Mouse (Mus musculus): ENCODE data around the gene Fbxw9. TPM values are rescaled to one million over a fixed set of nuclear protein-coding genes. Genes with fewer than 3 reads are reported as not detected.
A peak's percentile ranks its signal among the peaks of the same experiment; 100 is the strongest.

Fbxw9 gene
- 3.0 and 4.1 TPM in 2 replicates for polyA plus RNA-seq (2012; ENCODE audit: insufficient read depth, insufficient read length, missing spikeins)

DNA sequence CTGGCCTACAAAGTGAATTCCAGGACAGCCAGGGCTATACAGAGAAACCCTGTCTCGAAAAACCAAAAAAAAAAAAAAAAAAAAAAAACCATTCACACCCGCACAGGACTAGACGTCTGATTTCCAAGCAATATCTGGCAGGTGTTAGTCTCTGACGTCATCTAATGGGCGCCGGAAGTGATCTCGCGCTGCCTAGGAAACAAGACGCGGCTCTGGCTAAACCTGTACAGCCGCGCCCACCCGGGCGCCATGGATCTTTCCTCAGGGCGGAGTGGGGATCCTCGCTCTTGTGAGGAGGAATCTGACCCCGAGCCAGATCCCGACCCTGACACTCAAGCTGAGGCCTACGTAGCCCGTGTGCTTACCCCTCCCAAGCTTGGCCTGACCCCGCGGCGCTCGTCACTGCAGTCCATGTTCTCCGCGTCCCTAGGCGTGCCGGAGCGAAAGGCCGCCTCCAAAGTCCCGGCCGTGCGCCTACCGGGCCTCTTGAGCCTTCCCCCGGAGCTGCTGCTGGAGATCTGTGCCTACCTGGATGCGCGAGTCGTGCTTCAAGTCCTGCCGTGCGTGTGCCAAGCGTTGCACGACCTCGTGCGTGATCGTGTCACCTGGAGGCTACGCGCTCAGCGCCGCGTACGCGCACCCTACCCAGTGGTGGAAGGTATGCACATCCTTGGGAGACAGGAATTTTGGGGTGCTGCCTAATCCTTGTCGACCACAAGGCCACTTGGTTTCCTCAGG, at the start of gene Fbxw9:
Fbxw9 (plus strand) TSS at position 177 of the 738 bp plus-strand sequence.
- peak within 1 kb of the TSS; percentile 95 for H3K4me3 ChIP-seq (ENCODE audit: insufficient read depth, low read depth, low read length)
- H3K27ac ChIP-seq (replicated peaks; ENCODE audit: low read depth, low read length): no peak within 1 kb of the TSS
- peaks cover 5% of the 10 kb centered on the region; the same call in 1 of the 2 replicates for H3K4me1 ChIP-seq (ENCODE audit: control insufficient read depth, insufficient read depth, insufficient read length, low read length)

DNA sequence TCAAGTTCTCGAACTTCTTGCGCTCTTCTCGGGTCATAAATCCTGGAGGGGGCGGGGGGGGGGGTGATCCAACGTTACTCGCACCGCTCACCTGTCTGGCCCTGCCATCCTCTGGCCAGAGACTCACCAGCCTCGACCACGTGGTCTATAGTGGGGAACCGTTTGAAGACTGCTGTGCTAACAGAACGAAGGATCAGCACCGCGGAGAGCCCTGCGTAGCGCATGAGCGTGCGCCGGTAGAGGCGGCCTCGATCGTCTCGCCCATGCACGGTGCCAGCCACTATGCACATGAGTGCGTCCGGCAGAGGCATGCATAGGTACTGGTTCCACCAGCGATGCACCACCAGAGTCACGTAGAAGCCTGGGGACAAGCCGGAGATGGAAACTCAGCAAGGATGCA, 48.6 kb upstream of the Fbxw9 start:
- no peak overlapping the region for H3K27ac ChIP-seq (replicated peaks; ENCODE audit: low read depth, low read length)
- no peaks in the 10 kb centered on the region for H3K4me1 ChIP-seq (ENCODE audit: control insufficient read depth, insufficient read depth, insufficient read length, low read length)
- H3K4me3 ChIP-seq (ENCODE audit: insufficient read depth, low read depth, low read length): no peak overlapping the region

DNA sequence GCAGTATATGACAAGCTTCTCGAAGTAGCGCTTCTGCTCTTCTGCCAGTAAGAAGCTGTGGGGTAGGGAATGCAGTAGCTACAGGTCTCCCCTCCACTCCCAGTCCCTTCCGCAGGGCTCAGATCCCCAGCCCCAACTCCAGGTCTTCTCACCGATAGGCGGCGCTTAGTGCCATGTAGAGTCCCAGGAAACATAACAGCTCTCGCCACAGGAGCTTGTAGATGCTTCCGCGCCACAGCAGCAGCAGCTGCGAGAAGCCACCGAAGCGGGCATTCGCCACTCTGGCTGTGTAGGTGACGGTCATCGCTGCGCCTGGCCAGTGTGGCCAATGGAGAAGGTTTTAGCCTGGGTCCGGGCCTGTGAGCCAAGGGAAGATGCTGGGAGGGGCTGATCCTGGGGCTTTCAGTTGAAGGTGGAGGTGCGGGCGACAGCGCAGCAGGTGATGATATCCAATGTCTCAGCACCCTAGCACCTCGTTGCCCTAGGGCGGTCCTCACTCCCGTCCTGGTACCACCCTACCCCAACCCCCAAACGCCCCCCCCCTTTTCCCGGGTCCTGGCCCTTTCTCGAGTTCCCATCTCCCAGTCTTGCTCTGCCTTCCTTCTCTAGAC, 46.5 kb upstream of the Fbxw9 start:
- Histone ChIP-seq H3K27ac (replicated peaks; ENCODE audit: low read depth, low read length) (no peak overlapping the region), H3K4me1 (ENCODE audit: control insufficient read depth, insufficient read depth, insufficient read length, low read length) (no peaks in the 10 kb centered on the region), H3K4me3 (ENCODE audit: insufficient read depth, low read depth, low read length) (peak overlapping the region; percentile 26; the same call in 1 of the 2 replicates)

DNA sequence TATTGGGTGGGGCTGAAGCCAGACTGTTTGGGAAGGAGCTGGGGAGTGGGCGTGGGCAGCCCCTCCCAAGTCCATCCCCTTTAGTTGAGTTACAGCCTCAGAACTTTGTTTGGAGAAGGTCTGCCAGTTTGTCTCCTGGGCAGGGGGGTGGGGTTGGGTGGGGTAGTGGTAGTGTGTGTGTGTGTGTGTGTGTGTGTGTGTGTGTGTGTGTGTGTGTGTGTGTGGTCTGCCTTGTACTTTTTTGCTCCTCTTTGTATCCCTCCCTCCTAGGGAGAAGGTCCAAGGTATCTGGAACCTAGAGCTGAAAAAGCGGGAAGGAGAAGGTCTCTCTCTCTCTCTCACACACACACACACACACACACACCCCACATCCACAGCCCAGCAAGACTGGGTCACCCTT, 45.4 kb upstream of the Fbxw9 start, which contains the start of gene Best2:
Best2 (minus strand) TSS at position 101 of the 400 bp plus-strand sequence.
- no peaks in the 10 kb centered on the region for H3K4me1 ChIP-seq (ENCODE audit: control insufficient read depth, insufficient read depth, insufficient read length, low read length)
- peak within 1 kb of the TSS; percentile 26; the same call in 1 of the 2 replicates for H3K4me3 ChIP-seq (ENCODE audit: insufficient read depth, low read depth, low read length)
- no peak within 1 kb of the TSS for H3K27ac ChIP-seq (replicated peaks; ENCODE audit: low read depth, low read length)

DNA sequence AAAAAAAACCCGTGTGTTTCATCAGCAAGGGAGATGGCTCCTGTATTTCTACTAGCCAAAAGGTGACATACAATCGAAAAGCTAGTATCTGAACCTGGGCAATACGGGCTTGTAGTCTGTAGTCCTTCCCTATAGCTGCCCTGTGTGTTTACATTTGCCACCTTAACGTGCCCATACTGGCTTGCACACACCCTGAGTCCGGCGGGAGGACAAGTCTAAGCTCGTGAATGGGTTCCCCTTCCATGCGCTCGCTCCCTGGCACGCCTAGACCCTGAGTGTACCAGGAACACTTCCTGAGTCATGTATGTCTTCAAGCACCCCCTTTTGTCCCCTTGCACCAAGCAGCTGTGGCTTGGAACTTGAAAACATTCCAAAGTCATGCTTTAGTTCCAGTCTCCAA, 43.1 kb upstream of the Fbxw9 start:
- Histone ChIP-seq H3K4me1 (ENCODE audit: control insufficient read depth, insufficient read depth, insufficient read length, low read length) (no peaks in the 10 kb centered on the region), H3K4me3 (ENCODE audit: insufficient read depth, low read depth, low read length) (no peak overlapping the region), H3K27ac (replicated peaks; ENCODE audit: low read depth, low read length) (no peak overlapping the region)

DNA sequence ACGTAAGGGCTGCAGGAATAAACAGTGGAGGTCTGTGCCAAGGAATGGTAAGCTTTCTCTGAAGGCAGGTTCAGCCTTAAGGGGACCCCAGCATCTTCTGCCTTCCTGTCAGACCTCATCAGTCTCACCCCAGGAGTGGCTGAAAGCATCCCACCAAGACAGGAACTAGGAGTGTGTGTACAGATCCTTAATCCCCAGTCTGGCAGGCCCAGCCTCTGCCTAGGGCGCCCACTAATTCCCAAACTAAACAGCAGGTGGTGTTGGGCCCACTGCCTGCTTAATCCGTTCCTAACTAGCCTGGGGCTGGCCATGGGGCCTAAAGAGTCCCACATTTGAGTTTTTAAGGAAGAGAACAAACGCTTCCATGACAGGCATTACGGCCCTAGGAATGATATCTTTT, 42.6 kb upstream of the Fbxw9 start:
- H3K4me1 ChIP-seq (ENCODE audit: control insufficient read depth, insufficient read depth, insufficient read length, low read length): no peaks in the 10 kb centered on the region
- H3K27ac ChIP-seq (replicated peaks; ENCODE audit: low read depth, low read length): no peak overlapping the region
- no peak overlapping the region for H3K4me3 ChIP-seq (ENCODE audit: insufficient read depth, low read depth, low read length)

DNA sequence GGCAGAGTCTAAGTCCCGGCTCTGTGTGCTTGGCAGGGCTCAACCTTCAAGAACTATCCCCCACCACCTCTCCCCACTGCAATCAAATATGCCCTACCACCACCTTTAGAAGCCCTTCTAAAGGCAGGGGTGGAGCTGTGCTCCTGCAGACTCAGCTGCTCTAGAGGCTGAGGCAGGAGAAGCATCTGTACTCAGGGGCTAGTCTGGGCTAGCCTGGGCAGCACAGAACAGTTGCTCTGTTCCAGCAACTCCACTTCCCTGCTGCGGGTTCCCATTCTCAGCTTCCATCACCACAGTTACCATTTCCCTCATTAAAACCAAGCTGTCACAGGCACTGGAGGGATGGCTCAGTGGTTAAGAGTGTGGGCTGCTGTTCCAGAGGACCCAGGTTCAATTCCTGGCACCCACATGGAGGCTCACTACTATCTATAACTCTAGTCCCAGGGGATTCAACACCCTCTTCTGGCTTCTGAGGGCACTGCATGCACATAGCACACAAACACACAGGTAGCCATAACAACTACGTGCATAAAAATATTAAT, 38.3 kb upstream of the Fbxw9 start:
- H3K4me3 ChIP-seq (ENCODE audit: insufficient read depth, low read depth, low read length): no peak overlapping the region
- H3K27ac ChIP-seq (replicated peaks; ENCODE audit: low read depth, low read length): no peak overlapping the region
- H3K4me1 ChIP-seq (ENCODE audit: control insufficient read depth, insufficient read depth, insufficient read length, low read length): peaks cover 6% of the 10 kb centered on the region; the same call in 1 of the 2 replicates

DNA sequence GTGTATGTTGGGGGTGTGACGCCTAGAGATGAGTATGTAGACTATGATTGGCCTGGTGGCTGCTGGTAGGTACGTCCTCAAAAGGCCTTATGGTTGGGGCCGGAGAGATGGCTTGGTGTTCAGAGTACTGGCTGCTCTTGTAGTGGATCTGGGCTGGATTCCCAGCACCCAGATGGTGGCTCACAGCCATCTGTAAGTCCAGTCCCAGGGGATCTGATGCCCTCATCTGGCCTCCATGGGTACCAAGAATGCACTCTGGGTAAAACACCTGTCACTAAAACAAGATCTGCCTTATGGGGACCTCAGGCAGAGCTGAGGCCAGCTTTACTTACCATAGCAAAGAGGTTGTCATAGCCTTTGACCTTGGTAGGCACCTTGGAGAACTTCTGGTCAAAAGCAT, 36.0 kb upstream of the Fbxw9 start:
- Histone ChIP-seq H3K4me3 (ENCODE audit: insufficient read depth, low read depth, low read length) (peak overlapping the region; percentile 83), H3K27ac (replicated peaks; ENCODE audit: low read depth, low read length) (no peak overlapping the region), H3K4me1 (ENCODE audit: control insufficient read depth, insufficient read depth, insufficient read length, low read length) (peaks cover 13% of the 10 kb centered on the region)

DNA sequence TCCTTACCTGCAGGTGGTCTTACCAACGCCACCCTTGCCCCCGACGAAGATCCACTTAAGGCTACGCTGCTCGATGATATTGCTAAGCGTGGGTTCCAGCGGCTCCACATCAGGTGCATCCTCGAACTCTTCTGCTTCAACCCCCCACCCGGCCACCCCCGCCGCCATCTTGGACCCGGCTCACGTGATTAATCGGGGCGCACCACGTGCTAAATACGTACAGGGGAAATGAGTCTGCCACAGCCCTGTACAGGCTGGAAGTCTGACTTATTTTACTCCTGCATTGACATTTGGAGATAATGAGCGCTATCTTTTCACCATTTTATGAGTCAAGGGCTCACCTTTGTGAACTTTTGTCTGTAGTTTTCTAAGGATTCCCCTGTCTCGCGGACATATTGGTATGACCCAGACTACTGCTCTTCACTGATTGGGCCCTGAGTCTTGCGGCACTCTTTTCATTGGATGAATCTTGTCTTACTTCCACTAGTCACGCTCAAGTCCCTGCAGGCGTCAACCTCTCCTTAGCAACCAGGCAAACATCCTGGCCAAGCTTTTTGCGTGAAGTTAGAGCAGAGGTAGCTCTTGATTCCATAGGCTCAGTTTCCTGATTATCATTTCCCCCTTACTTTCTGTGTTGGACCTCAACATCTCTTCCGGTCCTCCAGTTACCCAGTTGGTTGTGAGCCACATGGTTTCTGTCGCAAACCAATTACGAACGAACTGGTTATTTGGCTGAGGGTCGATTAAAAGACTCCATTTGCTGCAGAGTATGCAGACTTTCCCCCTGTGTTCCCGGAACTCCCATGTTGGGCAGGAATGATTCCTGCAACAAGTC, 34.5 kb upstream of the Fbxw9 start, which contains the start of gene Asna1:
Asna1 (minus strand) TSS at position 184 of the 835 bp plus-strand sequence.
- Histone ChIP-seq H3K4me1 (ENCODE audit: control insufficient read depth, insufficient read depth, insufficient read length, low read length) (peaks cover 16% of the 10 kb centered on the region), H3K27ac (replicated peaks; ENCODE audit: low read depth, low read length) (peak within 1 kb of the TSS; percentile 98), H3K4me3 (ENCODE audit: insufficient read depth, low read depth, low read length) (peak within 1 kb of the TSS; percentile 83)

DNA sequence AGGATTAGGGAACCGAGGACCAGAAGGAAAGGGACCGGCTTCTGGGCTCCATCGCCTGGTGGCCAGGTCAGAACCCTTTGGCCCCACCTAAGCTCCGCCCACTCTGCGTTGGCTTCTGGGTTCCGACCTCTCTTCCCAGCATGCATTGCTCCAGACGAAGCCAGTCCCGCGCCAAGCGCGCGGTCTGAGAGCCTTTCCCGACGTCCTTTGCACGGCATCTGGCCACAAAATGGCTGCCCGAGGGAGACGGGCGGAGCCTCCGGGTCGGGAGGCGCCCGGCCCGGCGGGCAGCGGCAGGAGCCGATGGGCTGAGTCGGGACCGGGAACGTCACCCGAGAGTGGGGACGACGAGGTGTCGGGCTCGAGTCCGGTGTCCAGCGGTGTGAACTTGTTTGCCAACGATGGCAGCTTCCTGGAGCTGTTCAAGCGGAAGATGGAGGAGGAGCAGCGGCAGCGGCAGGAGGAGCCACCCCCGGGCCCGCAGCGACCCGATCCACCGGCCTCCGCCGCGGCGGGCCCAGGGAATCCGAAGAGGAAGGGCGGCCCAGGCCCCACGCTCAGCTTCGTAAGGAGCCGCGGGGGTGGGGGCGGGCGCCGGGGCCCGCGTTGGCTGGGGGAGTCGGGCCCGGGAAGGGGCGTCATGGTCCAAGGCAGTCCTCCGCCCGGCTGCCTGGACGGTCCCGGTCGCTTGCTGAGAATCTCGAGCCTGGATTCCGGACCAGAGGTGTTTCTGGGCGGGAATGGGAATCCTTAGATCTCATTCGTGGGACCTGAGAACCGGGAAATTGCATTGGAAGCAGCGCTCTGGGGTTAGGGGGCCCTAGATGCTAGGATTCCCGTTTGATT, 33.0 kb upstream of the Fbxw9 start, which contains the start of gene Trir:
Trir (plus strand) TSS at position 154 of the 846 bp plus-strand sequence.
- Histone ChIP-seq H3K4me3 (ENCODE audit: insufficient read depth, low read depth, low read length) (peak within 1 kb of the TSS; percentile 87), H3K4me1 (ENCODE audit: control insufficient read depth, insufficient read depth, insufficient read length, low read length) (peaks cover 16% of the 10 kb centered on the region)

DNA sequence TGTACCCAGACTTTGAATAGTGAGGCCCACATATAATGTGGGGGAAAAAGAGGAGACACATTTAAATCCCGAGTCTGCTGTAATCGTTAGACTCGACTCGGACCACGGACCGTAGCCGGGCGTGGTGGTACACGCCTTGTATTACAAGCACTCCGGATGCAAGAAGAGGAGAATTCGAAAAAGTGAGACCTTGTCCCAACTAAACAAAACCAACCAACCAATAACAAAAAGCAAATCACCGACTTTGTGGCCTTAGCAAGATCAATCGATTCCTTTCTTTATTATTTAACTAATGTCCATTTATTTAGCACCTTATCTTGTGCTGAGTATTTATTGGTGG, 32.4 kb upstream of the Fbxw9 start:
- H3K4me1 ChIP-seq (ENCODE audit: control insufficient read depth, insufficient read depth, insufficient read length, low read length): peaks cover 16% of the 10 kb centered on the region
- peak overlapping the region; percentile 87 for H3K4me3 ChIP-seq (ENCODE audit: insufficient read depth, low read depth, low read length)
- H3K27ac ChIP-seq (replicated peaks; ENCODE audit: low read depth, low read length): peak overlapping the region; percentile 51; the same call in 1 of the 2 replicates

More for the DNA sequence above, 33.0 kb upstream of the Fbxw9 start, which contains the start of gene Trir:
- H3K27ac ChIP-seq (replicated peaks; ENCODE audit: low read depth, low read length): peak within 1 kb of the TSS; percentile 97

DNA sequence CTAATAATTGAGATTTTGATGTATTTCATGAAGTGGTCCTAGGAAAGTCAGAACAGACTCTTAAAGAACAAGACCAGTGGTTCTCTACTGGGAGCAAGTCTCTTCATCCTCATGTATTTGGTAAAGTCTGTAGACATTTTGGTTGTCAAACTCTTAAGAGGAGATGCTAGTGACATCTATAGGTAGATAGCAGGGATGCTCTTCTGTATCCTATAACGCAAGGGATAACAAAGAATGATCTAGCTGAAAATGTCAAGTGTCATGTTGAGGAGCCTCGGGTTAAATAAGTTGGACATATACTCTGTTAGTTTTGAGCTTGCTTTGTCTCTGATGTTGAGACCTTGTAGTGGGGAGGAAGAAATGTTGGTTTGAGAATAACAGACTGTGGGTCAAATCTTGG, 31.9 kb upstream of the Fbxw9 start:
- Histone ChIP-seq H3K4me3 (ENCODE audit: insufficient read depth, low read depth, low read length) (peak overlapping the region; percentile 87), H3K27ac (replicated peaks; ENCODE audit: low read depth, low read length) (no peak overlapping the region), H3K4me1 (ENCODE audit: control insufficient read depth, insufficient read depth, insufficient read length, low read length) (peaks cover 16% of the 10 kb centered on the region)

DNA sequence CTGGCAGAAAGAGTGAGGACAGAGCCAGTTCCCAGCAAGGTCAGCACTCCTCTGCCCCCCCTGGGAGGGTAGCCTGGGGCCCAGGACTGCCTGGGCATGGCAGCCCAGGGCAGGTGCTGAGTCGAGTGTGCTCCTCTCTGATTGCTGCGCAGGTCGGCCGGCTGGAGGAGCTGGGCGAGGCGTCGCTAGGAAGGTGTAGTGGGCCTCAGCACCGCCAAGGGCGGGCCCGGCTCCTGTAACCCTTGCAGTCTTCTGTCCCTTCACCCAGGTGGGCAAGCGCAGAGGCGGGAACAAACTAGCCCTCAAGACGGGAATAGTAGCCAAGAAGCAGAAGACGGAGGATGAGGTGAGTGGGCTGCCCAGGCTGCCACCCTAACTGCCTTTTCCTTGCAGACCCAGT, 30.6 kb upstream of the Fbxw9 start:
- Histone ChIP-seq H3K4me3 (ENCODE audit: insufficient read depth, low read depth, low read length) (no peak overlapping the region), H3K4me1 (ENCODE audit: control insufficient read depth, insufficient read depth, insufficient read length, low read length) (peaks cover 14% of the 10 kb centered on the region), H3K27ac (replicated peaks; ENCODE audit: low read depth, low read length) (no peak overlapping the region)
